Mouse (Mus musculus) hematopoietic stem cell, adult 5-6 weeks (primary cell): ENCODE measurements around the gene Vmn1r171. TPM values are rescaled to one million over a fixed set of nuclear protein-coding genes. Genes with fewer than 3 reads are reported as not detected.
"Not testable (repeated sequence)": the region's sequence is repeated elsewhere in the genome, so short reads cannot be mapped to it uniquely, and the experiment has no call there.

Experiments
- ATAC-seq, 2 experiments: fragments of 125-278 bp in 1 of 2; replicated peaks in 1 of 2; 2 replicates each; pipeline ENCODE4 v1.8.0; 2016 to 2017; ENCODE audit warnings: inconsistent platforms in 2 of 2, mild to moderate bottlenecking in 2 of 2, moderate number of reproducible peaks in 2 of 2, low read depth in 1 of 2, moderate TSS enrichment in 1 of 2; ENCODE audit not compliant: low FRiP score in 2 of 2, poor library complexity in 2 of 2, severe bottlenecking in 2 of 2, insufficient read depth in 1 of 2, low TSS enrichment in 1 of 2
- total RNA-seq: library from RNA; stranded (forward); fragments of 172-1452, 232-1000 nt; gene quantifications from 2 replicates; pipeline ENCODE4 v1.2.3, GENCODE M21; 2017

The Vmn1r171 gene
- not detected in 2 replicates for total RNA-seq

- no peak for ATAC-seq
These were observed at the start of gene Vmn1r171 for GRCm38 (mm10) chr7:23630422-23630821. Vmn1r171 (plus strand) TSS chr7:23630722.

DNA sequence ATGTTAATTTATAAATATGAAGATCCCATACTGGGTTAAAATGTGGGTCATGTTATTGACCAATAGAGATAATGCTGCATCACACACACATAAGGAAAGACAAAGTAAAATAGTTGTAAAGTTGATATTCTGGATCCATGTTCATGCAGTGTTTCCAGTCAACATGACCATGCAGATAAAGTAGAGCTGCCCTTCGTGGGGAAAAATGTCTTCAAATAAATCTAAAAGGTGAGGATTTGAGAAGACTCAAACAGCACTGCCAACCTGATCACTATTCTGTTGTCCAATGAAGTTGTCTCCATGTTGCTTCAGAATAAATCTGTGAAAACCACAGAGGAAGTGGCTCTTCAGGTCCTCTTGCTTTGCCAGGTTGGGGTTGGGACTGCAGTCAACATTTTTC lies 24.6 kb upstream of the Vmn1r171 start, which contains the start of gene Vmn1r170:
Gene Vmn1r170 (plus strand): TSS at position 301 of the 400 bp plus-strand sequence.
- ATAC-seq: not testable (repeated sequence)

GRCm38 (mm10) chr7:23658016-23658415 lies 27.5 kb downstream of the Vmn1r171 start, which contains the start of gene Vmn1r172:
Vmn1r172 (plus strand) TSS chr7:23658316.
- ATAC-seq: no peak

Other genes with a start within 250 kb of the Vmn1r171 start
- gene Nlrp5, start 244.8 kb upstream of the Vmn1r171 start, total RNA-seq: not detected in 2 replicates
- gene Vmn1r167, start 123.5 kb upstream of the Vmn1r171 start, total RNA-seq: not detected in 2 replicates
- not detected in 2 replicates for gene Vmn1r168, start 91.0 kb upstream of the Vmn1r171 start, total RNA-seq
- not detected in 2 replicates for gene Vmn1r169, start 55.2 kb upstream of the Vmn1r171 start, total RNA-seq
- gene Vmn1r170, start 24.5 kb upstream of the Vmn1r171 start, total RNA-seq: not detected in 2 replicates
- not detected in 2 replicates for gene Vmn1r172, start 27.6 kb downstream of the Vmn1r171 start, total RNA-seq
- gene Vmn1r173, start 70.0 kb downstream of the Vmn1r171 start, total RNA-seq: not detected in 2 replicates
- gene Vmn1r174, start 121.5 kb downstream of the Vmn1r171 start, total RNA-seq: not detected in 2 replicates
- not detected in 2 replicates for gene Vmn1r175, start 179.9 kb downstream of the Vmn1r171 start, total RNA-seq
- gene Vmn1r176, start 206.7 kb downstream of the Vmn1r171 start, total RNA-seq: not detected in 2 replicates
- not detected in 2 replicates for gene Vmn1r177, start 235.7 kb downstream of the Vmn1r171 start, total RNA-seq